ENCODE assay signal across 8 mouse cellular contexts in the genomic region with DNA sequence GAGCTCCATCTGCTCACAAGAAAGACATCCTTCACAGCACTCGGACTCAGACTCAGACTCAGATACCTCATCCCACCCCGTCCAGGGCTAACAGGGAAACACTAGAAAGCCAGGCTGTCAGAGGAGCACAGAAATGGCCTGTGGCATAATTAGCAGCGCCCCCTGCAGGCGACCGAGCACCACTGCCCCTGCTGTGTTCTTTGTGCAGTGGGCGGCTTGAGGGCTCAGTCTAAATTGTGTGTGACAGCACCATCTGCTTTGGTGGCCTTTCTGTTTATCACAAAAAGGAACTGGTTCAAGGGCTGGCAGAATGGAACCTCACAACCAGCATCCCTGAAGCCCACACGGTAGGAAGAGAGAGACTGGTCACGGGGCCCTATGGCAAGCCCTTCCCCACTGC. TPM values are rescaled to one million over a fixed set of nuclear protein-coding genes. Genes with fewer than 3 reads are reported as not detected.
A peak's percentile ranks its signal among the peaks of the same experiment; 100 is the strongest.
DNase-seq lines count a peak whose midpoint lies in the region; ATAC-seq and TF ChIP-seq lines count a peak whose summit lies in the region.

No protein-coding gene starts in this region.

- 38% methylated on average over 8 of the region's 8 CpGs for WGBS in kidney, embryonic 14.5 days

- peak; percentile 89 for TF ChIP-seq CTCF in Patski (IDR thresholded peaks at IDR 0.05)

- 0 out of 2 replicates have a peak, but pooled peaks cover under 1% of the 10 kb centered on the region for H3K9me3 ChIP-seq in kidney, embryonic 14.5 days (ENCODE audit: control insufficient read depth, low read length)

- H3K27me3 ChIP-seq in Patski, result no peaks in the 10 kb centered on the region
- H3K27me3 ChIP-seq in kidney, embryonic 14.5 days (ENCODE audit: control insufficient read depth, insufficient read depth, low read length), result no peaks in the 10 kb centered on the region

- POLR2A ChIA-PET in Patski (lab: Charles Lee), result no interaction called here

- no peak overlapping the region for H3K9ac ChIP-seq in kidney, embryonic 14.5 days (ENCODE audit: low read depth, low read length)

- H3K4me2 ChIP-seq in kidney, embryonic 14.5 days (replicated peaks; ENCODE audit: low read depth, low read length), result no peak overlapping the region

- no peak overlapping the region for H3K4me3 ChIP-seq in kidney, embryonic 14.5 days (ENCODE audit: low read length)

- H3K4me1 ChIP-seq in kidney, embryonic 14.5 days (ENCODE audit: control insufficient read depth, insufficient read depth, low read length), result no peaks in the 10 kb centered on the region

- no peak for ATAC-seq in Patski
- ATAC-seq in kidney, embryonic 14.5 days (ENCODE audit: low FRiP score, low TSS enrichment), result peak; percentile 72
- ATAC-seq in neutrophil, adult 5-6 weeks (ENCODE audit: extremely low read depth, insufficient number of reproducible peaks, low FRiP score, poor library complexity, severe bottlenecking), result peak; percentile 57; the same call in 1 of the 2 replicates

- H3K36me3 ChIP-seq in kidney, embryonic 14.5 days (ENCODE audit: control insufficient read depth, insufficient read depth, low read length), result peaks cover 58% of the 10 kb centered on the region

- DNase-seq in B cell, adult 2 months, result peak; percentile 82 to 83
- DNase-seq in Patski (ENCODE audit: low read depth, low spot score), result no peak
- DNase-seq in cerebellum, adult 9-10 months, result peak; percentile 90
- DNase-seq in frontal cortex, postnatal 36 days (ENCODE audit: low spot score in 2 of 2), result peak; percentile 66
- peak; percentile 39 to 58 for DNase-seq in lung, adult 18-20 months
- peak; percentile 23 to 84 for DNase-seq in thymus, postnatal 10 days (ENCODE audit: low spot score in 2 of 2)

- no peak overlapping the region for H3K27ac ChIP-seq in kidney, embryonic 14.5 days (ENCODE audit: low read depth, low read length)

- CTCF ChIA-PET in Patski (lab: Charles Lee), result interaction anchor here (0.8 to 1.2 kb wide), 2 partner anchors 139 to 172 kb away, joined by 3 read pairs; partner anchors contain the start of genes 2810004N23Rik and Gnpat

- in situ Hi-C loops in Patski (cut with MboI; ENCODE audit: low pct_unique_long_range_greater_than_20kb), result loop anchor here (5.0 kb wide), 1 partner anchor 137 kb away; the partner anchor contains the start of genes Exoc8 and Sprtn

RNA-seq across cellular contexts. Expression of gene Disc1, which starts 19.3 kb away (rescaled TPM):
- polyA plus RNA-seq in Patski (2021), result 0.06 TPM
- 2.2 and 3.2 TPM in 2 replicates for polyA plus RNA-seq in kidney, embryonic 14.5 days (2014; fragmentation: Nextera tagmentation; extraction: Ambion mirVana)
- total RNA-seq in neutrophil, adult 5-6 weeks (2017), result 0.37 and 0.93 TPM in 2 replicates

RNA-seq across cellular contexts. Expression of gene Tsnax, which starts 21.9 kb away (rescaled TPM):
- polyA plus RNA-seq in Patski (2021), result 87.7 TPM
- 86.0 and 128 TPM in 2 replicates for polyA plus RNA-seq in kidney, embryonic 14.5 days (2014; fragmentation: Nextera tagmentation; extraction: Ambion mirVana)
- total RNA-seq in neutrophil, adult 5-6 weeks (2017), result 51.6 and 53.2 TPM in 2 replicates
